In the genomic region with DNA sequence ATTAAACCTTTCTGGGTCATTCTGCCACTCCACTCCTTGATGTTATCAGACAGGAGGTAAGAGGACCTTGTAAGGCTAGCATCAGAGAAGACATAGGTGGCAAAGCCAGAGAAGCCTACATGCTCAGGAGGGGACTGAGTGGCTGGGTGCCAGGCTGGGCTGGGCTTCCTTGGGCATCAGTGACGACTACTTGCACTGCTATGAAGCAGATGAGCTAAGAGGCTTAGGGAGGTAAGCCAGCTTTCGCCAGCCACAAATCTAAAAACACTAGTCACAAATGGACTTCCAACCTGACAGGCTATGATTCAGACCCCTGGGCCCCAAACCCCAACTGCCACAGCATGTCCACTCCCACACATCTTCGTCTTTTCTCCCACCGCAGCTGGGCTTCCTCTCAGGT, we compare ENCODE assay signal across 32 mouse cellular contexts. TPM values are rescaled to one million over a fixed set of nuclear protein-coding genes. Genes with fewer than 3 reads are reported as not detected.
DNase-seq lines count a peak whose midpoint lies in the region; ATAC-seq and TF ChIP-seq lines count a peak whose summit lies in the region.
"Had no signal": no experiment of that assay in that cellular context is flagged by ENCODE, and none has a peak within 500 bp of the region (broad histone marks: within the 10 kb centered on the region; RNA-seq: fewer than 3 reads in every experiment).

No protein-coding gene starts in this region.

- no peak for ATAC-seq in neural tube, embryonic 13.5 days (ENCODE audit: low read depth)
- no peak for ATAC-seq in forebrain, postnatal 0 days
- ATAC-seq: intestine, embryonic 15.5 days had no signal

- H3K9me3 ChIP-seq in neural tube, embryonic 13.5 days = no peaks in the 10 kb centered on the region
- no peaks in the 10 kb centered on the region for H3K9me3 ChIP-seq in forebrain, postnatal 0 days (ENCODE audit: low read length)
- H3K9me3 ChIP-seq: forebrain, embryonic 10.5 days; heart, embryonic 12.5 days; hindbrain, embryonic 15.5 days; intestine, embryonic 15.5 days; lung, embryonic 15.5 days; midbrain, embryonic 12.5 days had no signal

- no peaks in the 10 kb centered on the region for H3K4me1 ChIP-seq in neural tube, embryonic 13.5 days (replicated peaks)
- H3K4me1 ChIP-seq in bone marrow, adult 2 months (ENCODE audit: control insufficient read depth, insufficient read depth, low read length) = peaks cover 25% of the 10 kb centered on the region
- H3K4me1 ChIP-seq in forebrain, postnatal 0 days (ENCODE audit: insufficient read depth) = no peaks in the 10 kb centered on the region
- H3K4me1 ChIP-seq: hindbrain, embryonic 15.5 days; intestine, embryonic 15.5 days; lung, embryonic 15.5 days had no signal

- no peaks in the 10 kb centered on the region for H3K27me3 ChIP-seq in neural tube, embryonic 13.5 days
- H3K27me3 ChIP-seq in forebrain, postnatal 0 days (ENCODE audit: insufficient read depth, low read length) = no peaks in the 10 kb centered on the region
- H3K27me3 ChIP-seq: heart, embryonic 12.5 days; hindbrain, embryonic 15.5 days; intestine, embryonic 15.5 days; lung, embryonic 15.5 days; midbrain, embryonic 12.5 days had no signal

- WGBS in neural tube, embryonic 13.5 days = 81% methylated on average over 4 of the region's 4 CpGs
- 10% methylated on average over 4 of the region's 4 CpGs for WGBS in bone marrow, adult 2 months
- WGBS in forebrain, postnatal 0 days = 67% methylated on average over 4 of the region's 4 CpGs

- peak overlapping the region; percentile 13; the same call in 1 of the 2 replicates for H3K9ac ChIP-seq in neural tube, embryonic 13.5 days
- H3K9ac ChIP-seq in forebrain, postnatal 0 days = no peak overlapping the region
- H3K9ac ChIP-seq: heart, embryonic 12.5 days; hindbrain, embryonic 15.5 days; intestine, embryonic 15.5 days; liver, embryonic 14.5 days; lung, embryonic 15.5 days; midbrain, embryonic 12.5 days had no signal

- intact Hi-C loops in heart, postnatal 10 days (cut with DNase I) = no loop called here

- DNase-seq in cerebellum, postnatal 10 days = peak; percentile 70 to 73
- DNase-seq in cerebellum, adult 8-10 months = no peak
- no peak for DNase-seq in neural tube, embryonic 10.5 days (ENCODE audit: extremely low spot score, low spot score)
- DNase-seq in retina, postnatal 1 day = peak; percentile 43
- DNase-seq in forebrain, postnatal 0 days = no peak
- DNase-seq in heart, postnatal 10 days = no peak
- DNase-seq: cerebellum, adult 9-11 months; embryo, embryonic 11 days; heart, postnatal 36 days; layer of hippocampus, postnatal 36 days; lung, postnatal 4 days; spleen, adult 18-20 months had no signal

- H3K27ac ChIP-seq in neural tube, embryonic 13.5 days (replicated peaks) = no peak overlapping the region
- H3K27ac ChIP-seq in bone marrow, adult 2 months (ENCODE audit: control insufficient read depth, insufficient read depth, low read depth, low read length, poor library complexity) = peak overlapping the region; percentile 36
- no peak overlapping the region for H3K27ac ChIP-seq in forebrain, postnatal 0 days (ENCODE audit: low read depth, low read length)
- H3K27ac ChIP-seq: forebrain, embryonic 10.5 days; hindbrain, embryonic 15.5 days; intestine, embryonic 15.5 days; kidney, postnatal 0 days; layer of hippocampus, adult 2 months; liver, embryonic 14.5 days; lung, embryonic 15.5 days; midbrain, embryonic 12.5 days had no signal

- no peak for TF ChIP-seq POLR2A in bone marrow, adult 2 months (IDR thresholded peaks at IDR 0.05; ENCODE audit: borderline replicate concordance, control insufficient read depth, low read depth, low read length)

- H3K36me3 ChIP-seq in neural tube, embryonic 13.5 days = peaks cover 20% of the 10 kb centered on the region
- peaks cover 9% of the 10 kb centered on the region for H3K36me3 ChIP-seq in forebrain, postnatal 0 days (ENCODE audit: insufficient read depth)
- H3K36me3 ChIP-seq: intestine, embryonic 15.5 days; lung, embryonic 15.5 days had no signal

- H3K4me2 ChIP-seq in neural tube, embryonic 13.5 days = no peak overlapping the region
- H3K4me2 ChIP-seq in forebrain, postnatal 0 days (ENCODE audit: low read depth) = no peak overlapping the region
- H3K4me2 ChIP-seq: heart, embryonic 12.5 days; hindbrain, embryonic 15.5 days; intestine, embryonic 15.5 days; lung, embryonic 15.5 days; midbrain, embryonic 12.5 days had no signal

- no peak overlapping the region for H3K4me3 ChIP-seq in neural tube, embryonic 13.5 days
- no peak overlapping the region for H3K4me3 ChIP-seq in bone marrow, adult 2 months (replicated peaks; ENCODE audit: control insufficient read depth, low read depth, low read length)
- no peak overlapping the region for H3K4me3 ChIP-seq in forebrain, postnatal 0 days (ENCODE audit: low read depth, low read length)
- H3K4me3 ChIP-seq: forebrain, embryonic 10.5 days; heart, embryonic 12.5 days; hindbrain, embryonic 15.5 days; intestine, embryonic 15.5 days; layer of hippocampus, adult 2 months; lung, embryonic 15.5 days; midbrain, embryonic 12.5 days had no signal

- TF ChIP-seq CTCF in bone marrow, adult 2 months (IDR thresholded peaks at IDR 0.05; ENCODE audit: control insufficient read depth, insufficient read depth, low read length) = no peak
- no peak for TF ChIP-seq CTCF in forebrain, postnatal 0 days (IDR thresholded peaks at IDR 0.05; ENCODE audit: low read depth)

RNA-seq across cellular contexts. Expression of a gene that starts 14.2 kb away (rescaled TPM):
- polyA plus RNA-seq in neural tube, embryonic 13.5 days (2015; fragmentation: Nextera tagmentation; extraction: Ambion mirVana) = 45.9 and 50.7 TPM in 2 replicates
- polyA plus RNA-seq in bone marrow, adult 2 months (2011; ENCODE audit: insufficient read depth, insufficient read length, low replicate concordance, missing spikeins) = 26.3 and 36.1 TPM in 2 replicates
- total RNA-seq in forebrain, postnatal 0 days (2014; rRNA removed) = 55.7 and 55.9 TPM in 2 replicates
- 57.1 and 58.3 TPM in 2 replicates for polyA plus RNA-seq in forebrain, postnatal 0 days (2015; fragmentation: Nextera tagmentation; extraction: Ambion mirVana)
- total RNA-seq in heart, postnatal 10 days (2021) = 100 to 1,000 TPM in 1 of 2 experiments, 10 to 100 TPM in 1; 94.3 to 104 TPM

RNA-seq across cellular contexts. Expression of a gene that starts 14.3 kb away (rescaled TPM):
- 41.8 and 45.1 TPM in 2 replicates for polyA plus RNA-seq in neural tube, embryonic 13.5 days (2015; fragmentation: Nextera tagmentation; extraction: Ambion mirVana)
- polyA plus RNA-seq in bone marrow, adult 2 months (2011; ENCODE audit: insufficient read depth, insufficient read length, low replicate concordance, missing spikeins) = 21.7 and 39.8 TPM in 2 replicates
- total RNA-seq in forebrain, postnatal 0 days (2014; rRNA removed) = 22.9 and 24.9 TPM in 2 replicates
- polyA plus RNA-seq in forebrain, postnatal 0 days (2015; fragmentation: Nextera tagmentation; extraction: Ambion mirVana) = 33.9 and 35.2 TPM in 2 replicates
- 10 to 100 TPM; 17.9 to 20.6 TPM for total RNA-seq in heart, postnatal 10 days (2021)

RNA-seq across cellular contexts. Expression of a gene that starts 18.2 kb away (rescaled TPM):
- polyA plus RNA-seq in neural tube, embryonic 13.5 days (2015; fragmentation: Nextera tagmentation; extraction: Ambion mirVana) = 2.9 and 6.3 TPM in 2 replicates
- 15.2 and 26.9 TPM in 2 replicates for polyA plus RNA-seq in bone marrow, adult 2 months (2011; ENCODE audit: insufficient read depth, insufficient read length, low replicate concordance, missing spikeins)
- total RNA-seq in forebrain, postnatal 0 days (2014; rRNA removed) = 0.31 and 0.95 TPM in 2 replicates
- 1.0 and 1.3 TPM in 2 replicates for polyA plus RNA-seq in forebrain, postnatal 0 days (2015; fragmentation: Nextera tagmentation; extraction: Ambion mirVana)
- total RNA-seq in heart, postnatal 10 days (2021) = 1 to 10 TPM; 3.1 to 6.0 TPM

RNA-seq across cellular contexts. Expression of a gene that starts 25.4 kb away (rescaled TPM):
- 35.3 and 42.2 TPM in 2 replicates for polyA plus RNA-seq in neural tube, embryonic 13.5 days (2015; fragmentation: Nextera tagmentation; extraction: Ambion mirVana)
- 11.5 and 23.1 TPM in 2 replicates for polyA plus RNA-seq in bone marrow, adult 2 months (2011; ENCODE audit: insufficient read depth, insufficient read length, low replicate concordance, missing spikeins)
- 35.8 and 45.8 TPM in 2 replicates for total RNA-seq in forebrain, postnatal 0 days (2014; rRNA removed)
- 35.0 and 40.6 TPM in 2 replicates for polyA plus RNA-seq in forebrain, postnatal 0 days (2015; fragmentation: Nextera tagmentation; extraction: Ambion mirVana)
- 10 to 100 TPM; 52.4 to 52.9 TPM for total RNA-seq in heart, postnatal 10 days (2021)

RNA-seq across cellular contexts. Expression of a gene that starts 28.9 kb away (rescaled TPM):
- not detected in 2 replicates for polyA plus RNA-seq in neural tube, embryonic 13.5 days (2015; fragmentation: Nextera tagmentation; extraction: Ambion mirVana)
- not detected in 2 replicates for polyA plus RNA-seq in bone marrow, adult 2 months (2011; ENCODE audit: insufficient read depth, insufficient read length, low replicate concordance, missing spikeins)
- total RNA-seq in forebrain, postnatal 0 days (2014; rRNA removed) = not detected in 2 replicates
- not detected in 2 replicates for polyA plus RNA-seq in forebrain, postnatal 0 days (2015; fragmentation: Nextera tagmentation; extraction: Ambion mirVana)
- total RNA-seq in heart, postnatal 10 days (2021) = not detected
- total RNA-seq: adrenal gland, adult 18-20 months; gastrocnemius, adult 18-20 months; gastrocnemius, postnatal 4 days; layer of hippocampus, adult 2 months; left cerebral cortex, postnatal 25 days; MEL had no signal
- polyA plus RNA-seq: embryonic facial prominence, embryonic 14.5 days; forebrain, embryonic 10.5 days; heart, embryonic 12.5 days; hindbrain, embryonic 15.5 days; limb, embryonic 14.5 days; lung, embryonic 15.5 days; midbrain, embryonic 12.5 days; neural tube, embryonic 14.5 days; thymus, adult 2 months had no signal

Comparison
In these comparisons a context has a peak if more than half of its experiments do, and no peak if none do; other contexts are left out.
1. DNase-seq: peak in cerebellum, postnatal 10 days (2 of 2) and retina, postnatal 1 day (single experiment); none in cerebellum, adult 8-10 months (single experiment), neural tube, embryonic 10.5 days (single experiment), forebrain, postnatal 0 days (single experiment) and heart, postnatal 10 days (0 of 2).